Mouse (Mus musculus): Measurements from ENCODE around the gene Lce1c.
"Not testable (repeated sequence)": the region's sequence is repeated elsewhere in the genome, so short reads cannot be mapped to it uniquely, and the experiment has no call there.

Gene Lce1c

DNA sequence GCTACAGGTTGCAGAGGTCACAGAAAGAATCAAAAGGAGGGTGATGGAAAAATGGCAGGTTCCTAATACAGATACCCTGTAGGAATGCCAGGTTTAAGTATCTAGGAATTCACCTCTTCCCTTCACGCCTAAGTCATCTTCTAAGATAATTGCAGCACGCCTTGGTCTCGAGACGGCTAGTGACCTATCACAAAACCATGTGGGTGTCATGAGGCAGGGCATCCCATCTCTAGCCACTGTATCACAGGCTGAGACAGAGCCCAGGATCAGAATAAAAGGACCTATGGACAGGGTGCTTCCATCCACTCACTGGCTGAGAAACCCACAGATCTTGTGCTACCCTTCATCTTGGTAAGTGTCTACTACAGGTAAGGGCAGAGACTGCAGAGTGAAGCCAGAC, at the start of gene Lce1c:
TSS of gene Lce1c (plus strand) at position 301 of the 400 bp plus-strand sequence.
- no peak for DNase-seq (ENCODE audit: low read depth)

DNA sequence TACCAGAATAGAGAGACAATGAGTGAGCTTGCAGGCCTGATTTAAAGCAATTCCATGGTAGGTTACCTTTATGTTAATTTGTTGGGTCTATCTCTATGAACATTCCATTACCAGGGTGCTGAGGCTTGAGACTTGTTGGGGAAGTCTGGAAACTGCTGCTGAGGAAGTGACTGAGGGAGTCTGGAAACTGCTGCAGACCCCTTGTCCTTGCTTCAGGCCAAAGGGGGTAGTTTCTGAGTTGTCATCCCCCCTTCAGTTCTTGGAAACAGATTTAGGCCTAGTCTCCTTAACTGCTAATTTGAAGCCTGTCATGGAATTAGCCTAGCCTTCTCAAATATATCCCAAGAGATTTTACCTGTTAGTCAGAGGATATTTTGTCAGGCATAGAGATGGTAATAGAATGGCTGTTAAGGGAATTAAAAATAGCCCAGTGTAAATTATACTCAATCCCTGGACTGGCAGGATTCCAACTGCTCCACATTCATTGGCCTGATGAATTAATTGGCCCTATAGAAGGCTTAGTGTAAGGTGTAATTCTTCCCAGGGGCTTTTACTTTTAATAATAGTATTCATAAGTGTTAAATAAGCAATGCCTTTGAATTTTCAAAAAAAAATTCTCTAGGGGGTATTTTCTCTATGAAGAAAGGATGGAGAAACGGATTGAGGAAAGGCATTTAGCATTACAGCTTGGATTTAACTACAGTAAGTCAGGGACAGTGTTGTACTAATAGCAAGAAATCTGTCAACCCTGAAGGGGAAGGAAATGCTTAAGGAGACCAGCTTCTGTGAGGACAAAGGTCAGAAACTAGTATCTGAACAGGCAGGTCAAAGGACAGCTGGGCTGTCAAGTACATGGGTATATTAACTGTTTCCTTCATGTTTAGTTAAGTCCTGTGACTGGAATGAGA, 41.0 kb upstream of the Lce1c start:
- no peak for DNase-seq (ENCODE audit: low read depth)

DNA sequence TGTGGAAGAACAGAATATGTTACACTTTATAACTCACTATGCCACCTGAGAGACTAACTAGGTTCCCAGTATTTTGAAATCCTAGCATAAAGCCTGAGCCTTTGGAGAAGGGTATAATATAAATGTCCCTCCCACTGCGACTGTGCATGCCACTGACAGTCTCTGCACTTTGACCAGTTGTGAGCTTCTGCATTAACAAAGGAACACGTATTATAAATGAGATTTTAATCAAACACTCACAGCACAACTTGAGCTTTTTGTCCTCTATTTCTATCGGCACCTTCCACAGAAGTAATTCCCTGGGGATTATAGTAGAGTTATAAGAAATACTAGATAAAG, 40.4 kb upstream of the Lce1c start:
- DNase-seq (ENCODE audit: low read depth), result no peak

DNA sequence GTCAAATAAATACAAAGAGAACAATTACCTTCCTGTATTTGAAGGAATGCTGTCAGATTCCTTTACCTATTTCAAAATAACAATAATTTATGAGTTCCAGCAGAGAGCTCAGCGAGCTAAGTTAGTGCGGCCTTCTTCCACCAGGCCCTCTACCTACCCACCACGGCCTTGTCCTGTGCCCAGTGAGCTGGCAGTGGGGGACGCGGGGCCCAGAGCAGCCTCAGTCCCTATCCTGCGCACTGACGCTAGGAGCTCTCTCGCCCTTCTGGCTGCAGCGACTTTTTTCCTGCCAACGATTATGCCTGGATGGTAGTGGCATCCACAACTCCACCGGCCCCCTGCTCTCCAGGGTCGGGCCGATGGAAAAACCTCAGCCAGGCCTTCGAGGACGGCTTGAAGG, 39.2 kb upstream of the Lce1c start:
- DNase-seq (ENCODE audit: low read depth), result no peak

DNA sequence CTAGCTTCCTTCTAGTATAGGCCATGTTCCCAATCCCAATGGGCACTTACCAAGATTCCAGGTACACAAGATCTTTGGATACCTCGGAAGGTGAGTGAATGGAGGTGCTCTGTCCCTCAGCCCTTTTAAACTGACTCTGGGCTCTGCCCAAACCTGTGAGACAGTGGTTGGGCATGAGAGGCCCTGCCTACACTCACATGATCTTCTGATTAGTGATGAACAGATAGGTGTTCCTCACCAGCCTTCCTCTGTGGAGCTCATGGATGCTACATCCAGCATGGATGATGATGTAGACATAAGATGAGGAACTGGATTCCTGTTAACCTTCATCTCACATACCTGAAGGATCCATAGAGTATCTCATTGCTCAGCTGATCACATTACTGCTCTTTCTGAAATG, 30.8 kb upstream of the Lce1c start, which contains the start of gene Lce1a1:
TSS of gene Lce1a1 (minus strand) at position 101 of the 400 bp plus-strand sequence.
- DNase-seq (ENCODE audit: low read depth), result no peak

DNA sequence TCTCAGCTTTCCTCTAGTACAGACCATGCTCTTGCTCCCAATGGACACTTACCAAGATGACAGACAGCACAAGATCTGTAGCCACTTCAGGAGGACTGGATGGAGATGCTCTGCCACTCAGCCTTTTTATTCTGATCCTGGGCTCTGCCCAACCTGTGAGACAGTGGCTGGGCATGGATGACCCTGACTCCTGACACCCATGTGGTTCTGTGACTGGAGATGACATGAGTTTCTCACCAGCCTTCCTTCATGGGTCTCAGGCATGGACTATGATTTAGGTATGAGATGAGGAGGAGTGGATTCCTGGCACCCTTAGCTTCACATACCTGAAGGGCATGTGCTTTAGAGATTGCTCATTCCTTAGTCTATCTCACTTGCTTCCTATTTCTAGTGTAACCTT, 22.2 kb upstream of the Lce1c start, which contains the start of gene Lce1b:
TSS of gene Lce1b (minus strand) at position 101 of the 400 bp plus-strand sequence.
- DNase-seq (ENCODE audit: low read depth), result no peak

DNA sequence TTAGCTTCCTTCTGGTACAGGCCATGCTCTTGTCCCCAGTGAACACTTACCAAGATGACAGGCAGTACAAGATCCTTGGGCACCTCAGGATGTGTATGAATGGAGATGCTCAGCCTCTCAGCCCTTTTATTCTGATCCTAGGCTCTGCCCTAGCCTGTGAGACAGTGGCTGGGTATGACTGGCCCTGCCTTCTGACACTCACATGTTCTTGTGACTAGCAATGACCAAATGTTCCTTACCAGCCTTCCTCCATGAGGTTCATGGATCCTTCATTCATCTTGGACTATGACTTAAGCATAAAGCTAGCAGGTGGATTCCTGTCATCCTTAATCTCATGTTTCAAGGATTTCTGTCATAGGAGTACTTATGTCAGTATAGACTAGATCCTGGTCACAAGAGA, 8.8 kb upstream of the Lce1c start, which contains the start of gene Lce1a2:
TSS of gene Lce1a2 (minus strand) at position 101 of the 400 bp plus-strand sequence.
- no peak for DNase-seq (ENCODE audit: low read depth)

DNA sequence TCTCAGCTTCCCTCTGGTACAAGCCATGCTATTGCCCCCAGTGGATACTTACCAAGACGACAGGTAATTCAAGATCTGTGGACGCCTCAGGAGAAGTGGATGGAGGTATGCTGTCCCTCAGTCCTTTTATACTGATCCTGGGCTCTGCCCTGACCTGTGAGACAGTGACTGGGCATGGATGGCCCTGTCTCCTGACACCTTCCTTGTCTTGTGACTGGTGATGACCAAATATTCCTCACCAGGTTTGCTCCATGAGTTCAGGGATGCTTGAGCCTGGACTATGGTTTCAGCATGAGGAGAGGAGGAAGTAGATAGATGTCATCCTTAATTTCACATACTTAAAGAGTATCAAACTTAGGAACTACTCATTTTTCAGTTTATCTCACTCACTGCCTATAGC, 8.1 kb downstream of the Lce1c start, which contains the start of gene Lce1d:
TSS of gene Lce1d (minus strand) at position 101 of the 400 bp plus-strand sequence.
- DNase-seq (ENCODE audit: low read depth), result no peak

DNA sequence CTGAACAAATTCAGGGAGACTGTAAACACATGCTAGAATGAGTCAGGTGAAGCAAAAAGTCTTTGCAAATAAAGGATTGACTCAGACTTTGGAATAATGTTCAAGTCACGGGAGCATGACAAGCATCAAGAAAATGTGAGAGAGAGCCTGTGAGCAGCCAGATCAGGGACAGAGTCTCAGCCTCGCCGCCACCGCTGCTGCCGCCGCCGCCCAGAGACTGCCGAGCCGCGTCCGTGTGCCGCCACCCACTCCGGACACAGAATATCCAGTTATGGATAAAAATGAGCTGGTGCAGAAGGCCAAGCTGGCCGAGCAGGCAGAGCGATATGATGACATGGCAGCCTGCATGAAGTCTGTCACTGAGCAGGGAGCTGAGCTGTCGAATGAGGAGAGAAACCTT, 10.1 kb downstream of the Lce1c start:
- not testable (repeated sequence) for DNase-seq (ENCODE audit: low read depth)

DNA sequence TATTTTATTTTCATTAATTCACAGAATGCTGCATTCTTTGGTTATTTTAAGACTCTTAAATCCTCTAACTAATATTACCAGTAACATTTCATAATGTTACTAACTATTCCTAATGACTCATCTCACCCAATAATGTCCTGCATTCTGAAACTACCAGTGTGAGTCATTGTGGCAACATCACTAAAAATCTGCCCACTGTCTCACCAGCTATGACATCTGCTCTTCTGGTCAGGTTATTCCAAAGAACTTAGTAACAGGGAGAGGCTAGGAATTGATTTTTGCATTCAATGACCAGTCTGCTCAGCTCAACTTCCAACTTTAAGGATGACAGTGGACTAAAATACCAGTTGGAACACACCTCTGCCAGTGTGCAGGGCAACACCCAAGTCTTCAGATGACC, 12.6 kb downstream of the Lce1c start:
- no peak for DNase-seq (ENCODE audit: low read depth)

DNA sequence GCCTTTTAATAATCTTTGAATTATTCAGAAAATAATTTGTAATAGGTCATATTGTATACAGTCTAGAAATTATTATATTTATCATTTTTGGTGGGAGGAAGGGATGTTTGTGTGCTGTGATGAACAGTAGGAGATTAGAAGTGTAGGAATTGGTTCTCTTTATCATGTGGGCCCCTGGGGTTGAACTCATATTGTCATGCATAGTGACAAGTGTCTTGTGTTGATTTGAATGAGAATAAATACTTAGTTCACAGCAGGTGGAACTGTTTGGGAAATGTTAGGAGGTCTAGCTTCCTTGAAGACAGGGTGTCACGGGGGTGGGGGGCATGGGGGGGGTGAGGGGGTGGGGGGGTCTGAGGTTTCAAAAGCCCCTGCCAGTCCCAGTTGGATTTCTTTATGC, 15.6 kb downstream of the Lce1c start:
- DNase-seq (ENCODE audit: low read depth), result no peak

DNA sequence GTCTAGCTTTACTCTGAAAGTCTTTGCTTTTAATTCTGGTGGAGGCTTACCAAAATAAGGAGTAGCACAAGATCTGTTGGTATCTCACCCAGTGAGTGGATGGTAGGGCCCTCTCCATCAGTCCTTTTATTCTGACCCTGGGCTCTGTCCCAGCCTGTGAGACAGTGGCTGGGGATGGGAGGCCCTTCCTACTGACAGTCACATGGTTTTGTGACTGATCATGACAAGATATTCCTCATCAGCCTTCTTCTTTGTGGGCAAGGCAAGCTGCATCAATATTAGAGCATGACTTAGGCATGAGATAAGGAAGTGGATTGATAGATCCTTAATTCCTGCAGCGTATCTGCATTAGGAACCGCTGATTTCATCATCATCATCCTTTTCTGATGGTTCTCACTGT, 29.9 kb downstream of the Lce1c start, which contains the start of gene Lce1e:
TSS of gene Lce1e (minus strand) at position 101 of the 400 bp plus-strand sequence.
- no peak for DNase-seq (ENCODE audit: low read depth)

DNA sequence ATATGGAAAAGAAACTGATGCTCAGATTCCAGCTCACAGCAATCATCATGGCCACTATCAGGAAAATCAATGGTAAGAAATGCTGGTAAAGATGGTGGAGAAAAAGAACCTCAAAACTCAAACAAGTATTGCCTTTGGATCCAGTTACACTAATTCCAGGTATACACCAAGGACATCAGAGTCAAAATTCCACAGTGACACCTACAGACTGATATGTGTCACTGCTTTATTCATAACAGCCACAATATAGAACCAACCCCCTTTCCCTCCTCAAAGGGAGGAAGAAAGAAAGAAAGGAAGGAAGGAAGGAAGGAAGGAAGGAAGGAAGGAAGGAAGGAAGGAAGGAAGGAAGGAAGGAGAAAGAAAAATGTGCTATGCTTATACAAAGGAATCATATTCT, 36.1 kb downstream of the Lce1c start:
- no peak for DNase-seq (ENCODE audit: low read depth)

DNA sequence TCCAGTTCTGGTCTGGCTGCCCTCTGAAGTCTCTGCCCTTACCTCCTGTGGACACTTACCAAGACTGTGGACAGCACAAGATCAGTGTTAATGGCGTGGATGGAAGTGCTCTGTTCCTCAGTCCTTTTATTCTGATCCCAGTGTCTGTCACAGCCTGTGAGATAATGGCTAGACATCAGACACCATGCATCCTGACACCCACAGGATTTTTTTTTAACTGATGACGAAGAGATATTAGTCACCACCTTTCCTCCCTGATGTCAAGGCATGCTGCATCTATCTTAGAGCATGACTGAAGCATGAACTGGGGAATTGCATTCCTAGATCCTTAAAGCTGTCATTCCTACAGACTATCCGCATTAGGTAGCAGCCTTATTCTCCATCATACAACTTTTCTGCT, 41.2 kb downstream of the Lce1c start, which contains the start of gene Lce1f:
TSS of gene Lce1f (minus strand) at position 101 of the 400 bp plus-strand sequence.
- DNase-seq (ENCODE audit: low read depth), result no peak

DNA sequence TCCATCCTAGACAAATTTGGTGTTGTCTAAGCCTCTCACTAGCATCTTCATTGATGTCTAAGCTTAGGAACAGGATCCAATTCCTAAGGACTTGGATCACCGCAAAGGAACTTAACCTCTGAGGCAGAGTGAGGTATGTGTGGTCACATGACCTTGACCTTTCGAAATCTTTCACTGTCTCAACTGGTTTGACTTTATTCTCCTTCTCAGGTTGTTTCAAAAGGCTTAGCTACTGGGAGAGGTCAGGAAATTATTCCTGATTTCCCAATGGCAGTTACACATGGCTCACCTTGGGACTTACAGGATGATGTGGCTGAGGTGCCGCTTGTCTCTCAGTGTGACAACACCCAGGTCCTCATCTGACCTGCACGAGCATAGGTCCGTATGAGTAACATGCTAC, 43.6 kb downstream of the Lce1c start:
- no peak for DNase-seq (ENCODE audit: low read depth)

All from naive thymus-derived CD4-positive, alpha-beta T cell, adult 2 months (primary cell).